Mouse (Mus musculus) central nervous system, embryonic 14 days (tissue): ENCODE data around the gene Ptpn21. TPM values are rescaled to one million over a fixed set of nuclear protein-coding genes. Genes with fewer than 3 reads are reported as not detected.

Source experiments
- polyA plus RNA-seq: library from polyadenylated mRNA; depleted of rRNA; stranded (reverse); fragments of >200 nt; gene quantifications from 2 replicates; pipeline ENCODE4 v1.2.3, GENCODE M21; 2012; rRNA removed

Ptpn21 gene
- polyA plus RNA-seq = 7.4 and 8.6 TPM in 2 replicates

GRCm38 (mm10) chr12:98736951-98737800, at the start of gene Ptpn21:
TSS of gene Ptpn21 (minus strand) at chr12:98737405.

DNA sequence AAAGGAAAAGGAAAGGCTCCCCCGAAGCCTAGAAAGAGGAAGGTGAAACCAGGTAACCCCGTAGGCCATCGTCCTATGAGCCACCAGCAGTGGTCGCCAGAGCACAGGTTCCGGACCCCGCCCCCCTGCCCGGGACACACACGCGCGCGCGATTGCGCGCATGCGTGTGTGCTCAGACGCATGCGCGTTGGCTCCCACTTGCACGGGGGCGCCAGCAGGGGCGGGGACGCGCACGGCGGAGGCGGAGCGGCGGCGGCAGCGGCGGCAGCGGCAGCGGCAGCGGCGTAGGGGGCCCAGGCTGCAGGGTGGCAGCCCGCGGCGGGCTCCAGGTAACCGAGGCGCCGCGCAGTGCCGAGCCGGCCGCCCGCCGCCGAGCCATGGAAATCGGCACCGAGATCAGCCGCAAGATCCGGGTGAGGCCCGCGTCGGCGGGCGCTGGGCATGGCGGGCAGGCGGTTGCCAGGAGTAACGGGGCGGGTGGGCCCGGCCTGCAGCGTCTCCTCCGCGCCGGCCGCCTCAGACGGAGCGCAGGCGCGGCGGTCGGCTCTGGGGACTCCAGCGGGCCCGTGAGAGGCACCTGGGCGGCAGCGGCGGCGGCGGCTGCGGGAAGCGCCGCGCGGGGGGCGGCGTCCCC, 9.7 kb upstream of the Ptpn21 start, which contains the start of gene Zc3h14:
TSS of gene Zc3h14 (plus strand) at position 219 of the 634 bp plus-strand sequence.

DNA sequence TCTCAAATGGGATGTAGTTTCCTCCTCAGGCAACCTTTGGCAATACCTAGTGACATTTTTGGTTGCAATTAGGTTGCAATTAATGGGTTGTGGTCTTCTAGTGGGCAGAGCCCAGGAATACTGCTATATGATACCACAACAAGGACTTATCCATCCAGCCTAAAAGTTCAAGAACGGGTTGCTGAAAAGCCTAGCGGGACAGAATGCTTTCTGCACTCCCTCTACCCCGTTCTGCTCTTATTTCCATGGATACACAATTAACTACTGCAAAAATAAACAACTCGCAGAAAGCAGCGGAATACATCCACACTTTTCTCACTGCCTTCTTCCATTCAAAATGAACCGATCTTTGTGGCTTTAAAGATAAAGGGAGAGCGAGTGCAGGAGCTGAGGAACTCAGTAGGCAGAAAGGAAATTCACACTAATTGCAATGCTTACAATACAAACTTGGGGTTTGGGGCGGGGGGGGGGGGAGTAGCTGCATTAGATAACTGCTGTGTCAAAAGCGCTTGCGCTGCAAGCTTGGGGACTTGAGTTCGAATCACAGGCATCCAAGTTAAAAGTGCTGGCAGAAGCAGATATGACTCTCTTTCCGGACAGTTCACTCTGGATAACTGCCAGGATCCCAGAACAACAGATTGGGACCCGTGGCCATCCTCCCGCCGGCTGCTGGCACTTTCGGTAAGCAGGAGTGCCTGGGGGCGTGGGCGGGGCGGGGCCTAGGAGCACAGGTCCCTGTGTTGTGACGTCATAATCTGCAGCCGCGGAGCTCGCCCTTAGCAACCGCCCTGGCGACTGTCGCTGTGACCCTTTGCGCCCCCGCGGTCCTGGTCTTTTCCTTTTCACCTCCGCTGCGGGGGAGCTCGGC, 109.6 kb downstream of the Ptpn21 start, which contains the start of gene Spata7:
TSS of gene Spata7 (plus strand) at position 766 of the 868 bp plus-strand sequence.

Other genes starting within 250 kb of the Ptpn21 start
- gene Kcnk10, start 159.1 kb downstream of the Ptpn21 start, polyA plus RNA-seq = 11.8 and 16.9 TPM in 2 replicates
- 16.3 and 17.3 TPM in 2 replicates for gene Spata7, start 109.2 kb downstream of the Ptpn21 start, polyA plus RNA-seq
- 148 and 156 TPM in 2 replicates for gene Zc3h14, start 9.6 kb upstream of the Ptpn21 start, polyA plus RNA-seq
- gene Eml5, start 164.1 kb upstream of the Ptpn21 start, polyA plus RNA-seq = 65.2 and 81.4 TPM in 2 replicates
- 38.0 and 41.6 TPM in 2 replicates for gene Ttc8, start 183.2 kb upstream of the Ptpn21 start, polyA plus RNA-seq